Mouse (Mus musculus) lung, postnatal 0 days (tissue): ENCODE measurements at regions not wholly inside any gene's neighbourhood (a gene's known extent, or its start where the extent isn't known, plus 50 kb on each side); places are given as distances from the start of the nearest gene placed in this dataset.

Experiments used
- ATAC-seq: fragments of 200-750 bp; cut with Nextera tagmentation; 2 replicates; pipeline ENCODE4 v1.8.0; 2017; ENCODE audit warnings: moderate library complexity
- DNase-seq: peaks from one replicate; pipeline ENCODE4 v3.0.0-alpha.2; 2016; ENCODE audit warnings: low spot score
- H3K27ac ChIP-seq: fragments of 300-500 bp; sonication (generic); 2 replicates; pipeline ENCODE4 v1.5.1; 2014; ENCODE audit warnings: antibody characterized with exemption, mild to moderate bottlenecking, low read length, mixed read lengths
- H3K27me3 ChIP-seq: fragments of 300-500 bp; sonication (generic); replicated peaks from 2 replicates; pipeline ENCODE4 v1.6.1; 2014; ENCODE audit warnings: low read length, mixed read lengths; ENCODE audit not compliant: insufficient read depth
- H3K36me3 ChIP-seq: fragments of 300-500 bp; sonication (generic); 2 replicates; pipeline ENCODE4 v1.6.1; 2014; ENCODE audit warnings: low read length, mixed read lengths; ENCODE audit not compliant: insufficient read depth
- H3K4me1 ChIP-seq: fragments of 300-500 bp; sonication (generic); 2 replicates; pipeline ENCODE4 v1.6.1; 2014; ENCODE audit warnings: antibody characterized with exemption, low read depth, low read length, mixed read lengths; ENCODE audit not compliant: insufficient read depth
- H3K4me2 ChIP-seq: fragments of 300-500 bp; sonication (generic); replicated peaks from 2 replicates; pipeline ENCODE4 v1.6.1; 2014; ENCODE audit warnings: low read depth, mild to moderate bottlenecking, low read length, moderate library complexity, mixed read lengths
- H3K4me3 ChIP-seq: fragments of 300-500 bp; sonication (generic); 2 replicates; pipeline ENCODE4 v1.5.1; 2014; ENCODE audit warnings: low read depth, low read length
- H3K9ac ChIP-seq: fragments of 300-500 bp; sonication (generic); replicated peaks from 2 replicates; pipeline ENCODE4 v1.6.1; 2014; ENCODE audit warnings: low read depth, mild to moderate bottlenecking
- H3K9me3 ChIP-seq: fragments of 300-500 bp; sonication (generic); 2 replicates; pipeline ENCODE4 v1.6.1; 2016; ENCODE audit warnings: low read length, mixed read lengths
- CTCF ChIP-seq: IDR thresholded peaks from 2 replicates; pipeline ENCODE4 v1.5.1; 2016; ENCODE audit warnings: antibody characterized with exemption, mild to moderate bottlenecking
- EP300 ChIP-seq: IDR thresholded peaks from 2 replicates; pipeline ENCODE4 v1.6.1; 2016; ENCODE audit warnings: antibody characterized with exemption, mild to moderate bottlenecking, control low read depth
- WGBS: fragments of 180-500 bp; shearing (Covaris S2); extraction: QIAGEN DNeasy Blood & Tissue Kit; methylation state at CpG from one replicate; pipeline ENCODE4 v1.1.7; 2014; 5-methylcytosine and 5-hydroxymethylcytosine counted together

GRCm38 (mm10) chr6:31132396-31133190 is 173.7 kb upstream of the Klf14 start:
- no peak for TF ChIP-seq EP300
- TF ChIP-seq CTCF = no peak
- DNase-seq = no peak
- no peaks in the 10 kb centered on the region for H3K36me3 ChIP-seq
- no peak overlapping the region for H3K4me2 ChIP-seq
- H3K4me3 ChIP-seq = no peak overlapping the region
- no peak overlapping the region for H3K27ac ChIP-seq
- 0 out of 2 replicates have a peak, but pooled peaks cover 8% of the 10 kb centered on the region for H3K4me1 ChIP-seq
- no peak for ATAC-seq
- WGBS = 58% methylated on average over 8 of the region's 8 CpGs
- H3K27me3 ChIP-seq = no peaks in the 10 kb centered on the region
- H3K9ac ChIP-seq = no peak overlapping the region
- H3K9me3 ChIP-seq = no peaks in the 10 kb centered on the region

DNA sequence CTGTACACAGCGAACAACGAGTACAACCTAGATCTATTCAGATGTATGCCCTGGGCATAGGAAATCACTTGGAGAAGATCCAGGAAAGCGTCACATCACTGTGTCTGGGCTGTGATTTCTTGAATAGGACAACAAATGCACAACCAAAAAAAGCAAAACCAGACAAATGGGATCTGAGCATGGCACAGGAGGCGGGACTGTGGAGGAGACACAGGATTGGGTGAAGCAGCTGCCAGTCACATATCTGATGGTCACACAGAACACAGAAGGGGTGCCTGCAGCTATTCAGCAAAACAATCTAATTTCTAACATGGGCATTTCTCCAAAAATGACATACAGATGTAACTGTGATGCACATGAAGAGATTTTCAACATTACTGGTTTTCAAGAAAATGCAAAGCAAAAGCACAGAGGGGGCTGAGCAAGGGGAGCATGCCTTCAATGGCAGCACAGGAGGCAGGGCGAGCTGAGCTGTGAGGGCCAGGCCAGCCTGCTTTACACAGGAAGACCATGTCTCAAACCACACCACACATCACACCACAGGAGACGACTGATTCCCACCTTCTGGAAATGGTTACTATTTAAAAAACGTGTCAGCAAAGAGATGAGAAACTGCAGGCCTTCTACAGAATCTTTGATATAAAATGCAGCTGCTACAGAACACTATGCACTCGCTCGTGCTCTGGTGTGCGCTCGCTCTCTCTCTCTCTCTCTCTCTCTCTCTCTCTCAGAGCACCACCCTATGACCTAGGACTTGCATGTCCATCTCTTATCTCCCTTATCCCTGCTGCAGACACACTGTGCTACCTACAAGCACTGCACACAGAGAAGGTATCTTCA is 175.2 kb upstream of the Klf14 start:
- no peak for ATAC-seq

GRCm38 (mm10) chr6:31134736-31135077 is 175.8 kb upstream of the Klf14 start:
- TF ChIP-seq EP300 (peak; percentile 55; the same call in 1 of the 2 replicates), CTCF (no peak)
- no peak overlapping the region for H3K9ac ChIP-seq
- H3K27me3 ChIP-seq = no peaks in the 10 kb centered on the region
- H3K27ac ChIP-seq = peak overlapping the region; percentile 47; the same call in 1 of the 2 replicates
- H3K36me3 ChIP-seq = no peaks in the 10 kb centered on the region
- H3K4me2 ChIP-seq = no peak overlapping the region
- DNase-seq (peak; percentile 74), ATAC-seq (peak; percentile 87)
- 57% methylated on average over 8 of the region's 8 CpGs for WGBS
- no peaks in the 10 kb centered on the region for H3K9me3 ChIP-seq
- H3K4me3 ChIP-seq = no peak overlapping the region
- H3K4me1 ChIP-seq = 0 out of 2 replicates have a peak, but pooled peaks cover 8% of the 10 kb centered on the region

More for the DNA sequence above, 175.2 kb upstream of the Klf14 start:
- Histone ChIP-seq H3K4me1 (0 out of 2 replicates have a peak, but pooled peaks cover 8% of the 10 kb centered on the region), H3K4me2 (no peak overlapping the region), H3K27me3 (no peaks in the 10 kb centered on the region), H3K27ac (no peak overlapping the region), H3K4me3 (no peak overlapping the region), H3K9ac (no peak overlapping the region), H3K9me3 (no peaks in the 10 kb centered on the region), H3K36me3 (no peaks in the 10 kb centered on the region)
- WGBS = 80% methylated on average over 11 of the region's 11 CpGs
- TF ChIP-seq EP300 (no peak), CTCF (no peak)
- DNase-seq = no peak

GRCm38 (mm10) chr6:31135580-31135979 is 176.7 kb upstream of the Klf14 start:
- Histone ChIP-seq H3K4me1 (0 out of 2 replicates have a peak, but pooled peaks cover 8% of the 10 kb centered on the region), H3K4me3 (no peak overlapping the region), H3K27ac (no peak overlapping the region), H3K9me3 (no peaks in the 10 kb centered on the region), H3K9ac (no peak overlapping the region), H3K4me2 (no peak overlapping the region), H3K27me3 (no peaks in the 10 kb centered on the region), H3K36me3 (no peaks in the 10 kb centered on the region)
- ATAC-seq (no peak), DNase-seq (no peak)
- 75% methylated on average over 6 of the region's 6 CpGs for WGBS
- TF ChIP-seq CTCF (no peak), EP300 (no peak)

GRCm38 (mm10) chr6:31136895-31137294 is 178.0 kb upstream of the Klf14 start:
- Histone ChIP-seq H3K4me2 (no peak overlapping the region), H3K27me3 (no peaks in the 10 kb centered on the region), H3K4me1 (0 out of 2 replicates have a peak, but pooled peaks cover 8% of the 10 kb centered on the region), H3K9me3 (no peaks in the 10 kb centered on the region), H3K4me3 (no peak overlapping the region), H3K36me3 (no peaks in the 10 kb centered on the region), H3K9ac (no peak overlapping the region), H3K27ac (no peak overlapping the region)
- DNase-seq = peak; percentile 37
- TF ChIP-seq CTCF = peak; percentile 75
- no peak for TF ChIP-seq EP300
- ATAC-seq = no peak
- WGBS = 58% methylated on average over 4 of the region's 4 CpGs

GRCm38 (mm10) chr6:31137351-31137750 is 178.5 kb upstream of the Klf14 start:
- no peak overlapping the region for H3K9ac ChIP-seq
- DNase-seq (no peak), ATAC-seq (no peak)
- 64% methylated on average over 8 of the region's 8 CpGs for WGBS
- H3K36me3 ChIP-seq = no peaks in the 10 kb centered on the region
- no peak overlapping the region for H3K27ac ChIP-seq
- H3K27me3 ChIP-seq = no peaks in the 10 kb centered on the region
- H3K4me2 ChIP-seq = no peak overlapping the region
- TF ChIP-seq CTCF (no peak), EP300 (no peak)
- 0 out of 2 replicates have a peak, but pooled peaks cover 8% of the 10 kb centered on the region for H3K4me1 ChIP-seq
- no peaks in the 10 kb centered on the region for H3K9me3 ChIP-seq
- H3K4me3 ChIP-seq = no peak overlapping the region
